Mouse (Mus musculus) testis, adult 10 weeks (tissue): ENCODE results near the gene Gm8108. TPM values are rescaled to one million over a fixed set of nuclear protein-coding genes. Genes with fewer than 3 reads are reported as not detected.

Experiments
- polyA plus RNA-seq: library from polyadenylated mRNA; stranded (reverse); fragments of 350-450 nt; fragmentation: Illumina TruSeq; extraction: RNeasy Lipid Tissue Mini Kit (QIAGEN cat#74804); gene quantifications from one replicate; pipeline ENCODE4 v1.2.3, GENCODE M21; 2014; ENCODE audit warnings: low read depth, low replicate concordance

Gm8108 gene
- 6.8 TPM for polyA plus RNA-seq

GRCm38 (mm10) chr14:4110426-4110825 is at the start of gene Gm8108:
Gm8108 (plus strand) TSS chr14:4110526.

GRCm38 (mm10) chr14:4083820-4084219 is 26.5 kb upstream of the Gm8108 start, which contains the start of gene Gm3115:
Gm3115 (plus strand) TSS chr14:4084120.

GRCm38 (mm10) chr14:4164730-4165129 is 54.4 kb downstream of the Gm8108 start, which contains the start of gene Gm3127:
Gm3127 (plus strand) TSS chr14:4165030.

Other genes with a start within 250 kb of the Gm8108 start
- 54.9 TPM for gene Gm2916, start 226.4 kb upstream of the Gm8108 start, polyA plus RNA-seq
- 88.6 TPM for gene Gm3029, start 178.8 kb upstream of the Gm8108 start, polyA plus RNA-seq
- gene Gm3095, start 147.0 kb upstream of the Gm8108 start, polyA plus RNA-seq: 7.0 TPM
- gene Gm3099, start 112.1 kb upstream of the Gm8108 start, polyA plus RNA-seq: 4.0 TPM
- gene Gm5796, start 86.6 kb upstream of the Gm8108 start, polyA plus RNA-seq: 2.7 TPM
- 4.7 TPM for gene Gm3115, start 26.4 kb upstream of the Gm8108 start, polyA plus RNA-seq
- gene Gm3127, start 54.5 kb downstream of the Gm8108 start, polyA plus RNA-seq: 8.5 TPM
- gene Gm2974, start 72.0 kb downstream of the Gm8108 start, polyA plus RNA-seq: 4.1 TPM
- gene Gm3138, start 139.1 kb downstream of the Gm8108 start, polyA plus RNA-seq: 3.0 TPM
- gene Gm3149, start 206.8 kb downstream of the Gm8108 start, polyA plus RNA-seq: 57.3 TPM
- gene 2610042L04Rik, start 224.2 kb downstream of the Gm8108 start, polyA plus RNA-seq: 2.1 TPM